In genomic region chr6:118954988-118955554, GRCm38 (mm10) we compare ENCODE assay signal across 19 mouse cellular contexts.
A peak's percentile ranks its signal among the peaks of the same experiment; 100 is the strongest.
DNase-seq lines count a peak whose midpoint lies in the region; ATAC-seq and TF ChIP-seq lines count a peak whose summit lies in the region.
"Had no signal": no experiment of that assay in that cellular context is flagged by ENCODE, and none has a peak within 500 bp of the region (broad histone marks: within the 10 kb centered on the region; RNA-seq: fewer than 3 reads in every experiment).

No protein-coding gene starts in this region.

- TF ChIP-seq EP300 in stomach, postnatal 0 days (optimal IDR thresholded peaks at IDR 0.05) = no peak

- H3K9me3 ChIP-seq in lung, embryonic 15.5 days = no peaks in the 10 kb centered on the region
- H3K9me3 ChIP-seq in stomach, postnatal 0 days (ENCODE audit: control insufficient read depth, low read length) = no peaks in the 10 kb centered on the region
- H3K9me3 ChIP-seq: embryonic facial prominence, embryonic 10.5 days; heart, embryonic 13.5 days; hindbrain, embryonic 13.5 days had no signal

- DNase-seq in liver, adult 2 months (ENCODE audit: extremely low read depth, low read depth, low spot score) = peak; percentile 65
- DNase-seq in liver = no peak
- DNase-seq in lung, postnatal 14 days = no peak
- peak; percentile 54 for DNase-seq in lung, postnatal 10 days
- DNase-seq in stomach, postnatal 0 days (ENCODE audit: low spot score) = no peak
- no peak for DNase-seq in yolk sac, embryonic 10.5 days (ENCODE audit: low spot score)
- no peak for DNase-seq in frontal cortex, adult 2 months (ENCODE audit: extremely low spot score in 1 of 2, low spot score in 1 of 2)
- DNase-seq: adrenal gland, adult 2 months; adrenal gland, postnatal 25 days; cerebellum, adult 2 months; cerebellum, postnatal 10 days; gastrocnemius, postnatal 36 days; heart, adult 11 months; heart, postnatal 10 days had no signal

- no peak for TF ChIP-seq POLR2A in liver, adult 2 months (IDR thresholded peaks at IDR 0.05; ENCODE audit: extremely low read depth, insufficient read depth, low read length)

- H3K27me3 ChIP-seq in liver, adult 2 months (ENCODE audit: control insufficient read depth, insufficient read depth, low read length) = no peaks in the 10 kb centered on the region
- no peaks in the 10 kb centered on the region for H3K27me3 ChIP-seq in lung, embryonic 15.5 days
- H3K27me3 ChIP-seq in stomach, postnatal 0 days (ENCODE audit: control insufficient read depth, insufficient read depth, low read length) = no peaks in the 10 kb centered on the region
- H3K27me3 ChIP-seq: heart, embryonic 13.5 days; hindbrain, embryonic 13.5 days had no signal

- TF ChIP-seq CTCF in liver, adult 2 months (IDR thresholded peaks at IDR 0.05; ENCODE audit: low read depth, low read length) = no peak
- TF ChIP-seq CTCF in stomach, postnatal 0 days (IDR thresholded peaks at IDR 0.05; ENCODE audit: low read depth) = no peak

- 42% methylated on average over 7 of the region's 7 CpGs for WGBS in liver, adult 2 months
- 46% methylated on average over 7 of the region's 7 CpGs for WGBS in lung, embryonic 15.5 days
- 46% methylated on average over 7 of the region's 7 CpGs for WGBS in stomach, postnatal 0 days

- no peak overlapping the region for H3K9ac ChIP-seq in liver, adult 2 months (ENCODE audit: low read depth, low read length)
- no peak overlapping the region for H3K9ac ChIP-seq in lung, embryonic 15.5 days
- H3K9ac ChIP-seq in stomach, postnatal 0 days (ENCODE audit: low read length) = no peak overlapping the region
- H3K9ac ChIP-seq: heart, embryonic 13.5 days; hindbrain, embryonic 13.5 days had no signal

- no peak overlapping the region for H3K4me3 ChIP-seq in liver, adult 2 months (ENCODE audit: insufficient read depth, low read depth, low read length)
- H3K4me3 ChIP-seq in lung, embryonic 15.5 days = no peak overlapping the region
- H3K4me3 ChIP-seq in stomach, postnatal 0 days (ENCODE audit: low read depth, low read length) = no peak overlapping the region
- H3K4me3 ChIP-seq: embryonic facial prominence, embryonic 10.5 days; heart, embryonic 13.5 days; hindbrain, embryonic 13.5 days had no signal

- H3K4me2 ChIP-seq in lung, embryonic 15.5 days = no peak overlapping the region
- no peak overlapping the region for H3K4me2 ChIP-seq in stomach, postnatal 0 days (replicated peaks; ENCODE audit: low read depth)
- H3K4me2 ChIP-seq: heart, embryonic 13.5 days; hindbrain, embryonic 13.5 days had no signal

- no peak overlapping the region for H3K27ac ChIP-seq in liver, adult 2 months (replicated peaks; ENCODE audit: insufficient read depth, low read depth, low read length)
- H3K27ac ChIP-seq in lung, embryonic 15.5 days = no peak overlapping the region
- no peak overlapping the region for H3K27ac ChIP-seq in stomach, postnatal 0 days (replicated peaks)
- H3K27ac ChIP-seq: embryonic facial prominence, embryonic 10.5 days; heart, embryonic 13.5 days; hindbrain, embryonic 13.5 days had no signal

- no peaks in the 10 kb centered on the region for H3K36me3 ChIP-seq in liver, adult 2 months (ENCODE audit: control insufficient read depth, insufficient read depth, low read length)
- no peaks in the 10 kb centered on the region for H3K36me3 ChIP-seq in lung, embryonic 15.5 days
- H3K36me3 ChIP-seq in stomach, postnatal 0 days (ENCODE audit: control insufficient read depth, insufficient read depth, low read length) = no peaks in the 10 kb centered on the region
- H3K36me3 ChIP-seq: embryonic facial prominence, embryonic 10.5 days; heart, embryonic 13.5 days; hindbrain, embryonic 13.5 days had no signal

- H3K79me2 ChIP-seq in liver, adult 2 months (ENCODE audit: control insufficient read depth, insufficient read depth, low read length) = no peaks in the 10 kb centered on the region

- H3K4me1 ChIP-seq in liver, adult 2 months (ENCODE audit: control insufficient read depth, insufficient read depth, low read length) = peaks cover 2% of the 10 kb centered on the region; the same call in 1 of the 2 replicates
- peaks cover 17% of the 10 kb centered on the region for H3K4me1 ChIP-seq in lung, embryonic 15.5 days
- no peaks in the 10 kb centered on the region for H3K4me1 ChIP-seq in stomach, postnatal 0 days (replicated peaks; ENCODE audit: control insufficient read depth, insufficient read depth)

- peak; percentile 28; the same call in 1 of the 2 replicates for ATAC-seq in lung, embryonic 15.5 days (ENCODE audit: borderline replicate concordance, extremely low read depth, low FRiP score, low TSS enrichment)
- peak; percentile 38; the same call in 1 of the 2 replicates for ATAC-seq in stomach, postnatal 0 days (ENCODE audit: low FRiP score, low TSS enrichment)
- ATAC-seq: forebrain, embryonic 14.5 days had no signal

Comparison
In these comparisons a context has a peak if more than half of its experiments do, and no peak if none do; other contexts are left out.
1. DNase-seq: peak in liver, adult 2 months (single experiment) and lung, postnatal 10 days (single experiment); none in liver (single experiment), lung, postnatal 14 days (single experiment), stomach, postnatal 0 days (single experiment), yolk sac, embryonic 10.5 days (single experiment) and frontal cortex, adult 2 months (0 of 2).